Mouse (Mus musculus) olfactory bulb, adult 2 months (tissue): ENCODE results near the gene Clk3.

Source experiments
- CTCF ChIP-seq: fragments of 200-500 bp; IDR thresholded peaks from 2 replicates; pipeline ENCODE4 v1.5.1; 2012; ENCODE audit warnings: low read depth, mild to moderate bottlenecking, low read length, moderate library complexity; ENCODE audit not compliant: insufficient read depth
- POLR2A ChIP-seq: fragments of 200-500 bp; IDR thresholded peaks from 2 replicates; pipeline ENCODE4 v1.6.1; 2012; ENCODE audit warnings: mild to moderate bottlenecking, low read depth, low read length, moderate library complexity; ENCODE audit not compliant: insufficient read depth

- TF ChIP-seq CTCF (no peak), POLR2A (no peak)
Measured at GRCm38 (mm10) chr9:57773754-57774153, 8.1 kb upstream of the Clk3 start.
